Mouse (Mus musculus) fibroblast of lung, adult 2 months (primary cell): ENCODE data around the gene Micall1.

Experiments used
- DNase-seq: peaks from one replicate; pipeline ENCODE4 v3.0.0-alpha.2; 2011; ENCODE audit warnings: low read depth

The Micall1 gene

GRCm38 (mm10) chr15:79131442-79131841 lies 22.7 kb downstream of the Micall1 start:
- peak; percentile 86 for DNase-seq

- DNase-seq: no peak
These were observed 24.5 kb downstream of the Micall1 start for GRCm38 (mm10) chr15:79133191-79133661.

GRCm38 (mm10) chr15:79134496-79135270 lies 26.0 kb downstream of the Micall1 start:
- DNase-seq: no peak

- DNase-seq: no peak
These were observed 26.6 kb downstream of the Micall1 start for GRCm38 (mm10) chr15:79135332-79135731.

- DNase-seq: no peak
These were observed 27.3 kb downstream of the Micall1 start for GRCm38 (mm10) chr15:79135783-79136575.

GRCm38 (mm10) chr15:79139640-79140039 lies 30.9 kb downstream of the Micall1 start:
- no peak for DNase-seq

GRCm38 (mm10) chr15:79140866-79141565 lies 32.3 kb downstream of the Micall1 start, which contains the start of the genes Polr2f and 1700088E04Rik:
TSS of gene Polr2f (plus strand) at chr15:79141009.
TSS of gene 1700088E04Rik (minus strand) at chr15:79141253.
- peak; percentile 84 for DNase-seq

GRCm38 (mm10) chr15:79141566-79141917 lies 32.8 kb downstream of the Micall1 start:
- no peak for DNase-seq

GRCm38 (mm10) chr15:79143316-79143715 lies 34.6 kb downstream of the Micall1 start:
- DNase-seq: no peak

- DNase-seq: no peak
These were observed 35.3 kb downstream of the Micall1 start for GRCm38 (mm10) chr15:79144021-79144420.

GRCm38 (mm10) chr15:79145522-79145921 lies 36.8 kb downstream of the Micall1 start:
- no peak for DNase-seq

GRCm38 (mm10) chr15:79148533-79148932 lies 39.8 kb downstream of the Micall1 start:
- peak; percentile 56 for DNase-seq

GRCm38 (mm10) chr15:79151881-79152280 lies 43.2 kb downstream of the Micall1 start:
- no peak for DNase-seq

- DNase-seq: no peak
These were observed 44.0 kb downstream of the Micall1 start for GRCm38 (mm10) chr15:79152709-79153108.

- DNase-seq: no peak
These were observed 46.9 kb downstream of the Micall1 start for GRCm38 (mm10) chr15:79155572-79155971.

GRCm38 (mm10) chr15:79162301-79162700 lies 53.6 kb downstream of the Micall1 start:
- DNase-seq: no peak

GRCm38 (mm10) chr15:79162822-79163221 lies 54.1 kb downstream of the Micall1 start:
- DNase-seq: no peak

GRCm38 (mm10) chr15:79164251-79164650 lies 55.6 kb downstream of the Micall1 start:
- DNase-seq: no peak

- DNase-seq: no peak
These were observed 56.4 kb downstream of the Micall1 start, which contains the start of gene Sox10 for GRCm38 (mm10) chr15:79165140-79165539. TSS of gene Sox10 (minus strand) at chr15:79165240.

GRCm38 (mm10) chr15:79166712-79167111 lies 58.0 kb downstream of the Micall1 start:
- DNase-seq: no peak

GRCm38 (mm10) chr15:79176905-79177304 lies 68.2 kb downstream of the Micall1 start:
- DNase-seq: no peak

GRCm38 (mm10) chr15:79185213-79185612 lies 76.5 kb downstream of the Micall1 start:
- no peak for DNase-seq
